Mouse (Mus musculus): ENCODE data around the gene Nyx.
"Not testable (repeated sequence)": the region's sequence is repeated elsewhere in the genome, so short reads cannot be mapped to it uniquely, and the experiment has no call there.

Nyx gene

DNA sequence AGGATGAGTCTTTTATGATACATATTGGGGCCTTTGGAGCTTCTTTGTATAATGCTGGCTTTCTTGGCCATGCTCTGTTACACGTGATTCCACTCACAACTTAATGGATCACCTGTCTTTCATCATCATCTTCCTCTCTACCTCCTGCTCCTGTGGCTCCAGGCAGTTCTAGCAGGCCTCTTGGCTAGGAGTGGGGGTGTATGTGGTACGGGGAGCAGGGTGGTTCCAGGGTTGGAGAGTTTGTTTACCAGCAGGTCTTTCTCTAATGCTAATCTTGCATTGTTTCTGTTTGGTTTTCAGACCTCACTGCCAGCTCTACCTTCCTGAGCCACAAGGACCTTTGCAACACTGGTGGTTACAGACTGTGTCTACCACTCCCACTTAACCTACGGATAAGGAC is at the start of gene Nyx:
Gene Nyx (plus strand): TSS at position 301 of the 400 bp plus-strand sequence.
- DNase-seq (ENCODE audit: low spot score) = no peak

- DNase-seq (ENCODE audit: low spot score) = no peak
Measured at GRCm38 (mm10) chrX:13422047-13422446, 43.9 kb upstream of the Nyx start.

GRCm38 (mm10) chrX:13431421-13431820 is 34.5 kb upstream of the Nyx start:
- no peak for DNase-seq (ENCODE audit: low spot score)

- DNase-seq (ENCODE audit: low spot score) = not testable (repeated sequence)
Measured at GRCm38 (mm10) chrX:13436042-13436441, 29.9 kb upstream of the Nyx start.

GRCm38 (mm10) chrX:13456544-13456943 is 9.4 kb upstream of the Nyx start:
- DNase-seq (ENCODE audit: low spot score) = not testable (repeated sequence)

GRCm38 (mm10) chrX:13458766-13459165 is 7.1 kb upstream of the Nyx start:
- DNase-seq (ENCODE audit: low spot score) = no peak

DNA sequence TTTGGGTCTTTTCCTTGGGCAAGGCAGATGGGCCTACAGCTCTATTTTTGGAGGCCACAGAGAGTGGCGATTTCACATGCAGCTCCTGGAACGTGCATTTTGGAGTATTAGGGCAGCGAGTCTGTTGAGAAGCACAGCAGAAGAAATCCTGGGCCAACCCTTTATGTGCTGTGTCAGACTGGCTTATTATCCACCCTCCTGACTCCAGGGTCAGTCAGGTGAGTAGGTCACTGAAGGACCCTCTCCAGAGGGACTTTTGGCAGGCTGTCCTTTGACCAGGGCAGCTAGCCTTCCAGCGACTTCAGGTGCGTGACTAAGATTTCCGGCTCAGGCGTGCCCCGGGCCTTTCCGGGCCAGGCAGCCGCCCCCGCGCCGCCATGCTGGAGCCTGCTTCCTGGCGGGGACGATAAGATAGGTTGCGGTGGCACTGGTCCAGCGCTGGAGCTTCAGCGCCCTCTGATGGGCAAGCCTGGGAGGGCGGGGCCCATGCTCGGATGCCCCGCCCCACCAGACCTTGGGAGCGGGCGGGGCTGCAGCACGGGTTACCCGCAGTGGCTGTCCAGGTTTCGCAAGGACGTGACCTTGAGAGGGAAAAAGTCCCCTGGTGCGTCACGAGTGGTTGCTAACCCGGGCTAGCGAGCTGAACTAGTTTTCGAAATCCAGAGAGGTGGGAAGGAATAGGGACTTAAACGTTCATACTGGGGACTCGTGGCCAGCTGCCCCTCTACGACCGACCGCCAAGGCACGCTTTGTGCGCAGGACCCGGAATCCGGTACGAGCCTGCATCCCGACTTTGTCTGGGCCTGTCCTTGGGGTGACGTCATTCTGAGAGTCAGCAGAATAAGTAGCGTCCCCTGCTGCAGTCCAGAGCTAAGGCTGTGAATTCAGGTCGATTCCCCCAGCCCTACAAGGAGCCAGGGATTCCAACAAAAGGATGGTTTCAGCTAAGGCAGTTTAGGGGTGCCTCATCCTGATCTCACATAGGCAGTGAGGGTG is 4.3 kb upstream of the Nyx start:
- DNase-seq (ENCODE audit: low spot score) = peak; percentile 83

GRCm38 (mm10) chrX:13462982-13463517 is 2.9 kb upstream of the Nyx start:
- no peak for DNase-seq (ENCODE audit: low spot score)

DNA sequence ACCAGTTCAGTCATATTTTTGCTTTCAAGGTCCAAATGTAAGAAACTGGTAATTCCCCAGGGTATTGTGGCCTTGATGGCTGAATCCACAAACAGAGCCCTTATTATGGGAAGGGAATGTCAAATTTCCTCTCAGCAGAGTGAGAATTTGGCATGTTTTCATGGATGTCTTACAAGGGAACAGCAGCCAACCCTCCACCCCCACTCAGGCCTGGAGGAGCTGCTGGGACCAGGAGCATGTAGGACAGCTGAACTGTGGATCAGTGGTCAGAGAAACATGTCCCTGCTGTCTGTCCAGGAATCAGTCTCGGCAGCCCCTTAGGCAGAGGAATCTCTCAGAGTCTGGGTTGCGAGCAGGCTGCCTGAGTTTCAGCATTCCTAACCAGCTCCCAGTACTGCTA is 771 bp downstream of the Nyx start:
- no peak for DNase-seq (ENCODE audit: low spot score)

- DNase-seq (ENCODE audit: low spot score) = no peak
Measured at GRCm38 (mm10) chrX:13467121-13467571, 1.2 kb downstream of the Nyx start.

- no peak for DNase-seq (ENCODE audit: low spot score)
Measured at GRCm38 (mm10) chrX:13469160-13470116, 3.5 kb downstream of the Nyx start.

DNA sequence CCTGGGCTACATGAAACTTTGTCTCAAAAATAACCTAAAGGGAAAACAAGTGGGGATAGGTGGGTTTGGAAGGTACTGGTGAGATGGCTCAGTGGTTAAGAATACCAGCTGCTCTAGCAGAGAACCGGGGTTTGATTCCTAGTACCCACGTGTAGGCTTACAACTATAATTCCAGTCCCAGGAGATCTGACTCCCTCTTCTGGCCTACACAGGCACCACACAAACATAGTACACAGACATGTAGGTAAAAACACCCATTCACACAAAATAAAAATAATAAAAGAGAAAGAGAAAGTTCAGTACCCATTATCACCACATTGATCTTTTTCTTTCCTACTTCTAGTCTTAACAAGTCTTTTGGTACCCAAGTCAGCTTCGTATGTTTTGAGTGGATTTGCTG is 6.0 kb downstream of the Nyx start:
- DNase-seq (ENCODE audit: low spot score) = no peak

DNA sequence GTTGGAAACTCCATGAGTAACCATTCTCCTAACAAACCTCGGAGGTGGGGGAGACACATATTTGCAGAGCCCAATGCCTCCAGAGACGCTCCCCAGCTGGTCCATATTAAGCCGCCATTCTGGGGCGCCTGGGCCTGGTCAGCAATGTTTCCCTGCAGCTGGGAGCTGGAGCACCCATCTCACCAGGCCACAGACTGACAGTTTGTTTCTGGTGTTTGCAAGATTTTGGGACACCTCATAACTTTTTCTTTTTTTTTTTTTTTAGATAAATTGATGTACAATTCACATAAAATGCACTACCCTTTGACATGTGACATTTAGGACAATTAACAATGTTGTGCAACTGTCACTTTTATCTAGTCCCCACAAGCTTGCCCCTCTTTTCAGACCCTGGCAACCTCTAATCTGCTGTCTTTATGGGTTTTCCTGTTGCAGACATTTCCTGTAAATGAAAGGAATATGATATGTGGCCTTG is 6.9 kb downstream of the Nyx start:
- no peak for DNase-seq (ENCODE audit: low spot score)

DNA sequence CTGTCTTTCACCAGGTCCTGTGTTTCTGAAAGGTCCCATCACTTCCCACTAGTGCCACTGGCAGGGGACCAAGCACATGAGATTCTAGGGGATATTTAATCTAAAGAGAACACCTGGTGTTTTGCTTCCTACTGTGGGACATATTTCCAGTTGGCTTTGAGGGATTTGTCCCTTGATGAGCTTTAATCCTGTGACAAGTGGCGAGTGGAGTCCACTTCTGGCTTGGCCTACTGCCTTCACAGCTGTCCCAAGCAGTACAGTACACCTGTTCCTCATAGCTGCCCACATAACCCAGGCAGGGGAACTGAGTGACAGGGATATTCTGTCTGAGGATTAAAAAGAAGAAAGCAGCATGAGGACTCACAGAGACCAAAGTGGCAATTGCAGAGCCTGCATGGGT is 9.5 kb downstream of the Nyx start:
- DNase-seq (ENCODE audit: low spot score) = no peak

DNA sequence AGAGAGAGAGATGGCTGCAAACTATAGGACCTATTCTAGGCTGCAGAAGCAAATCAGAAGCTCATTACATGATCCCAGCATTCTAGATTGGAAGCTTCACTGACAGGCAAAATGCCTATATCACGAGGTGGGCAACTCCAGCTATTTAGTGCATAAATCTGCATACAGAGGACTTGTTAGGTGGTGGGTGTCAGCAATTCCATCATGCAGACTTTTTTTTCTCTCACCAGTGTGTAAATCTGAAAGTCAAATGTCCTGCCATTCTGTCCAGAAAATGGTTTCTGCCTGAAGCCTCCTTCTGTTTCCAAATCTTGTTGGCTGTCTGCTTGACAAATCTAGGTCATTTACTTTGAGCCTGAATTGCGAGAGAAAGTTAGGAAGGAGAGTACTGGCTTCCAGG is 11.7 kb downstream of the Nyx start:
- no peak for DNase-seq (ENCODE audit: low spot score)

DNA sequence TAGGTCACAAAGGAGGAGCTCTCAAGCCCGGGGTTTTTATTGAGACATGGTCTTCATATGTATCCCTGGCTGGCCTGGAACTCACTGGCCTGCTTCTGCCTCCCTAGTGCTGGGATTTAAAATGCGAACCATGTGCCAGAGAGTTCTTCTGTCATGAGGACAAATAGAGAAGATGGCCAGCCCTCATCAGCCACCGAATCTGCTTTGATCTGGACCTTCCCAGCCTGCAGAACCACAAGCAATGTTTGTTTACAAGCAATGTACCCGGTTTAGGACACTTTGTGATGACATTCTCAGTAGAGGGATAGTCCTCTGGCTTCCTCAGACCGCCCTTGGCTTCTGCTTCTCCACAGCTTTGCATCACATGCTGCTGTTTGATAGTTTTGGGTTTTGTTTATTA is 12.4 kb downstream of the Nyx start:
- no peak for DNase-seq (ENCODE audit: low spot score)

- DNase-seq (ENCODE audit: low spot score) = no peak
Measured at GRCm38 (mm10) chrX:13479570-13479969, 13.7 kb downstream of the Nyx start.

GRCm38 (mm10) chrX:13482576-13482975 is 16.7 kb downstream of the Nyx start:
- no peak for DNase-seq (ENCODE audit: low spot score)

- DNase-seq (ENCODE audit: low spot score) = no peak
Measured at GRCm38 (mm10) chrX:13484447-13484846, 18.5 kb downstream of the Nyx start.

DNA sequence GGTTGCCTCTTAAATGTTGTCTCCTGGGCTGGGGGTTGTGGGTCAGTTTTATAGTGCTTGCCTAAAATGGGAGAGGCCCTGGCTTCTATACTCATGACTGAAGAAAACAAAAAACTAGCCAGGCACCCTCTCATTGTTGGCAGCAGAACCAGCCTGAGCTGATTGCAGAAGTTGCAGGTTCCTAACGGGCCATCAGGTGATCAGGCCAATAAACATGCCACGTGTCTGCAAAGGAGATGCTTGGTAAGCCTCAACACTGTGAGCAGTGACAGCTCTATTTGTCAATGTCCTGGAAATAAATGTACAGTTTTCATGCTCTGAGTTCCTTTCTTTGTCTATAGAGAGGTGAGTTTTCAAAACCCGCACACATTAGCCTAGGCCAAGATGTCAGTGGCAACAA is 23.1 kb downstream of the Nyx start:
- DNase-seq (ENCODE audit: low spot score) = no peak

- DNase-seq (ENCODE audit: low spot score) = no peak
Measured at GRCm38 (mm10) chrX:13489761-13490160, 23.9 kb downstream of the Nyx start.

DNA sequence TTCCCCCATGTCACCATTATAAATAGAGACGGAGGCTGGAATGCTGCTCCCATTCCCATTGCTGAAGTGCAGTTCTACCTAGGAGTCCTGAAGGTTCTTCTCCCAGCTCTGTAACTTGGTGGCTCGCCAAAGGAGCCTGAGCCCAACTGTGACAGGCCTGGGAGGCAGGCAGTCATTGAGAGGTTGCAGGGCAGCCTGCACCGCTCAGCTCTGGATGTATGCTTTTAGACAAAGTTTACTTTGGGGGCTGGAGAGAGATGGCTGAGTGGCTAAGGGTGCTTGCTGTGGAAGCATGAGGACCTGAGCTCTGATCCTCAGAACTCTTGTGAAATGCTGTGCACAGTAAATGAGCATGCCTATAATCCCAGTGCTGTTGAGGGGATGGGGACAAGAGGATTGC is 25.0 kb downstream of the Nyx start:
- no peak for DNase-seq (ENCODE audit: low spot score)

Measured in ovary, adult 18-20 months (tissue).